Mouse (Mus musculus): ENCODE measurements at regions not wholly inside any gene's neighbourhood (a gene's known extent, or its start where the extent isn't known, plus 50 kb on each side); places are given as distances from the start of the nearest gene placed in this dataset.

GRCm38 (mm10) chr5:83421708-83422107 is 66.7 kb upstream of the Tecrl start:
- TF ChIP-seq ZC3H11A (IDR thresholded peaks at IDR 0.05; ENCODE audit: low read depth, low read length) (no peak), SIN3A (IDR thresholded peaks at IDR 0.05; ENCODE audit: low read length) (no peak), MEF2A (IDR thresholded peaks at IDR 0.05; ENCODE audit: extremely low read depth, insufficient replicate concordance, low read depth, low read length, poor library complexity, severe bottlenecking) (no peak), POLR2A (IDR thresholded peaks at IDR 0.05; ENCODE audit: control insufficient read depth in 1 of 2, insufficient read depth in 1 of 2, low read depth in 1 of 2, low read length in 2 of 2, poor library complexity in 1 of 2) (no peak), UBTF (IDR thresholded peaks at IDR 0.05; ENCODE audit: borderline replicate concordance, insufficient read depth, low read depth, low read length) (no peak), NRF1 (IDR thresholded peaks at IDR 0.05; ENCODE audit: insufficient read depth, low read depth, low read length, poor library complexity, severe bottlenecking) (no peak), ZNF384 (IDR thresholded peaks at IDR 0.05; ENCODE audit: low read depth, low read length) (no peak), USF2 (IDR thresholded peaks at IDR 0.05; ENCODE audit: borderline replicate concordance in 1 of 2, insufficient read depth in 1 of 2, low read depth in 1 of 2, low read length in 2 of 2) (no peak), GABPA (IDR thresholded peaks at IDR 0.05; ENCODE audit: low read depth, low read length) (no peak), TBP (IDR thresholded peaks at IDR 0.05; ENCODE audit: low read depth, low read length) (no peak), MXI1 (IDR thresholded peaks at IDR 0.05; ENCODE audit: low read depth, low read length) (no peak), EP300 (IDR thresholded peaks at IDR 0.05; ENCODE audit: low read depth in 1 of 2, low read length in 2 of 2) (no peak), E2F4 (IDR thresholded peaks at IDR 0.05; ENCODE audit: borderline replicate concordance, low read depth, low read length) (no peak)
- H3K9ac ChIP-seq (ENCODE audit: control insufficient read depth, low read depth, low read length, poor library complexity, severe bottlenecking) = no peak overlapping the region
- H3K4me3 ChIP-seq (ENCODE audit: control insufficient read depth in 1 of 2, insufficient read depth in 1 of 2, low read depth in 2 of 2, low read length in 2 of 2) = no peak overlapping the region
- H3K79me2 ChIP-seq (ENCODE audit: control insufficient read depth, insufficient read depth, low read length, poor library complexity) = no peaks in the 10 kb centered on the region
- no peak for DNase-seq (ENCODE audit: low read depth, low spot score)
- no peaks in the 10 kb centered on the region for H3K9me3 ChIP-seq (replicated peaks; ENCODE audit: insufficient read depth, low read length)
- no peak overlapping the region for H3K27ac ChIP-seq (ENCODE audit: control insufficient read depth, low read depth, low read length)
- no peaks in the 10 kb centered on the region for H3K27me3 ChIP-seq (ENCODE audit: control insufficient read depth in 1 of 2, insufficient read depth in 2 of 2, low read length in 2 of 2)
- no peaks in the 10 kb centered on the region for H3K4me1 ChIP-seq (ENCODE audit: control insufficient read depth in 1 of 2, insufficient read depth in 2 of 2, low read length in 2 of 2)
- no peaks in the 10 kb centered on the region for H3K36me3 ChIP-seq (ENCODE audit: control insufficient read depth in 1 of 2, insufficient read depth in 2 of 2, low read length in 2 of 2)

- no peaks in the 10 kb centered on the region for H3K36me3 ChIP-seq (ENCODE audit: control insufficient read depth in 1 of 2, insufficient read depth in 2 of 2, low read length in 2 of 2)
- no peaks in the 10 kb centered on the region for H3K79me2 ChIP-seq (ENCODE audit: control insufficient read depth, insufficient read depth, low read length, poor library complexity)
- no peak overlapping the region for H3K9ac ChIP-seq (ENCODE audit: control insufficient read depth, low read depth, low read length, poor library complexity, severe bottlenecking)
- DNase-seq (ENCODE audit: low read depth, low spot score) = no peak
- TF ChIP-seq GABPA (IDR thresholded peaks at IDR 0.05; ENCODE audit: low read depth, low read length) (no peak), POLR2A (IDR thresholded peaks at IDR 0.05; ENCODE audit: control insufficient read depth in 1 of 2, insufficient read depth in 1 of 2, low read depth in 1 of 2, low read length in 2 of 2, poor library complexity in 1 of 2) (no peak), E2F4 (IDR thresholded peaks at IDR 0.05; ENCODE audit: borderline replicate concordance, low read depth, low read length) (no peak), MAX (IDR thresholded peaks at IDR 0.05; ENCODE audit: low read length) (no peak), TAL1 (IDR thresholded peaks at IDR 0.05; ENCODE audit: low read length) (no peak), ZMIZ1 (IDR thresholded peaks at IDR 0.05; ENCODE audit: low read depth, low read length) (no peak), ZNF384 (IDR thresholded peaks at IDR 0.05; ENCODE audit: low read depth, low read length) (no peak), USF2 (IDR thresholded peaks at IDR 0.05; ENCODE audit: borderline replicate concordance in 1 of 2, insufficient read depth in 1 of 2, low read depth in 1 of 2, low read length in 2 of 2) (no peak), CHD2 (IDR thresholded peaks at IDR 0.05; ENCODE audit: low read length) (no peak), GATA1 (IDR thresholded peaks at IDR 0.05; ENCODE audit: low read depth, low read length) (no peak), BHLHE40 (IDR thresholded peaks at IDR 0.05; ENCODE audit: borderline replicate concordance, low read depth, low read length) (no peak), MAZ (IDR thresholded peaks at IDR 0.05; ENCODE audit: low read depth, low read length) (no peak), JUND (IDR thresholded peaks at IDR 0.05; ENCODE audit: low read depth, low read length) (no peak), CTCF (IDR thresholded peaks at IDR 0.05 in 2 of 3, conservative IDR thresholded peaks at IDR 0.05 in 1 of 3; ENCODE audit: control insufficient read depth in 1 of 3, insufficient read depth in 1 of 3, low read depth in 2 of 3, low read length in 3 of 3, poor library complexity in 1 of 3, severe bottlenecking in 1 of 3) (no peak), USF1 (IDR thresholded peaks at IDR 0.05; ENCODE audit: low read depth, low read length) (no peak), MXI1 (IDR thresholded peaks at IDR 0.05; ENCODE audit: low read depth, low read length) (no peak)
- no peaks in the 10 kb centered on the region for H3K9me3 ChIP-seq (replicated peaks; ENCODE audit: insufficient read depth, low read length)
- H3K4me1 ChIP-seq (ENCODE audit: control insufficient read depth in 1 of 2, insufficient read depth in 2 of 2, low read length in 2 of 2) = no peaks in the 10 kb centered on the region
- H3K27ac ChIP-seq (ENCODE audit: control insufficient read depth, low read depth, low read length) = no peak overlapping the region
- no peak overlapping the region for H3K4me3 ChIP-seq (ENCODE audit: control insufficient read depth in 1 of 2, insufficient read depth in 1 of 2, low read depth in 2 of 2, low read length in 2 of 2)
- no peaks in the 10 kb centered on the region for H3K27me3 ChIP-seq (ENCODE audit: control insufficient read depth in 1 of 2, insufficient read depth in 2 of 2, low read length in 2 of 2)
Measured at GRCm38 (mm10) chr5:83410221-83410620, 55.2 kb upstream of the Tecrl start.

Measured in MEL (cell line).